Mouse (Mus musculus) heart, embryonic 11.5 days (tissue): Measurements from ENCODE around the gene Gm11007. TPM values are rescaled to one million over a fixed set of nuclear protein-coding genes. Genes with fewer than 3 reads are reported as not detected.
"Not testable (repeated sequence)": the region's sequence is repeated elsewhere in the genome, so short reads cannot be mapped to it uniquely, and the experiment has no call there.

Experiments used
- ATAC-seq: fragments of 200-750 bp; cut with Nextera tagmentation; replicated peaks from 2 replicates; pipeline ENCODE4 v1.8.0; 2017; ENCODE audit warnings: moderate library complexity; ENCODE audit not compliant: insufficient number of reproducible peaks, low FRiP score, low TSS enrichment
- H3K27ac ChIP-seq: fragments of 300-500 bp; sonication (generic); 2 replicates; pipeline ENCODE4 v1.5.1; 2014; ENCODE audit warnings: mild to moderate bottlenecking, low read depth, low read length
- H3K27me3 ChIP-seq: fragments of 300-500 bp; sonication (generic); 2 replicates; pipeline ENCODE4 v1.6.1; 2014; ENCODE audit warnings: mild to moderate bottlenecking, low read length, mixed read lengths; ENCODE audit not compliant: control insufficient read depth, insufficient read depth
- H3K36me3 ChIP-seq: fragments of 300-500 bp; sonication (generic); 2 replicates; pipeline ENCODE4 v1.6.1; 2014; ENCODE audit warnings: mild to moderate bottlenecking, low read length, moderate library complexity, mixed read lengths; ENCODE audit not compliant: control insufficient read depth, insufficient read depth
- H3K4me1 ChIP-seq: fragments of 300-500 bp; sonication (generic); 2 replicates; pipeline ENCODE4 v1.6.1; 2014; ENCODE audit warnings: low read length; ENCODE audit not compliant: control insufficient read depth, insufficient read depth
- H3K4me2 ChIP-seq: fragments of 300-500 bp; sonication (generic); 2 replicates; pipeline ENCODE4 v1.6.1; 2014; ENCODE audit warnings: mild to moderate bottlenecking, moderate library complexity
- H3K4me3 ChIP-seq: fragments of 300-500 bp; sonication (generic); 2 replicates; pipeline ENCODE4 v1.5.1; 2014; ENCODE audit warnings: low read depth, low read length
- H3K9ac ChIP-seq: fragments of 300-500 bp; sonication (generic); 2 replicates; pipeline ENCODE4 v1.6.1; 2014; ENCODE audit warnings: mild to moderate bottlenecking, low read depth, low read length, moderate library complexity
- H3K9me3 ChIP-seq: fragments of 300-500 bp; sonication (generic); replicated peaks from 2 replicates; pipeline ENCODE4 v1.6.1; 2016; ENCODE audit warnings: low read length; ENCODE audit not compliant: control insufficient read depth
- WGBS: fragments of 180-500 bp; shearing (Covaris S2); extraction: QIAGEN DNeasy Blood & Tissue Kit; methylation state at CpG from one replicate; pipeline ENCODE4 v1.1.7; 2014; ENCODE audit not compliant: insufficient replicate concordance; 5-methylcytosine and 5-hydroxymethylcytosine counted together
- polyA plus RNA-seq: library from polyadenylated mRNA; unstranded; fragments of >200 nt; fragmentation: Nextera tagmentation; extraction: Ambion mirVana; gene quantifications from 2 replicates; pipeline ENCODE4 v1.2.1, GENCODE M21; 2014

The Gm11007 gene
- not detected in 2 replicates for polyA plus RNA-seq

GRCm38 (mm10) chr2:175643678-175644077 lies at the start of gene Gm11007:
TSS of gene Gm11007 (plus strand) at chr2:175643978.
- not testable (repeated sequence) for H3K27me3 ChIP-seq, ATAC-seq, H3K4me1 ChIP-seq, H3K9ac ChIP-seq, H3K36me3 ChIP-seq, H3K27ac ChIP-seq, H3K4me2 ChIP-seq, H3K4me3 ChIP-seq, H3K9me3 ChIP-seq
- no CpG with 5 or more reads among the region's 2 CpGs for WGBS

Other genes starting within 250 kb of the Gm11007 start
- 8.5 and 16.3 TPM in 2 replicates for gene Gm4724, start 208.2 kb upstream of the Gm11007 start, polyA plus RNA-seq
- gene Zfp965, start 174.0 kb upstream of the Gm11007 start, polyA plus RNA-seq = 7.2 and 8.4 TPM in 2 replicates
- 10.5 and 16.8 TPM in 2 replicates for gene Zfp969, start 59.7 kb downstream of the Gm11007 start, polyA plus RNA-seq
- not detected in 2 replicates for gene Gm2007, start 97.6 kb downstream of the Gm11007 start, polyA plus RNA-seq
- gene Gm14288, start 157.1 kb downstream of the Gm11007 start, polyA plus RNA-seq = 3.0 and 5.5 TPM in 2 replicates
- gene Gm6710, start 225.2 kb downstream of the Gm11007 start, polyA plus RNA-seq = 20.9 and 21.3 TPM in 2 replicates